Mouse (Mus musculus) CH12.LX (cell line): ENCODE results near the gene Guk1. TPM values are rescaled to one million over a fixed set of nuclear protein-coding genes. Genes with fewer than 3 reads are reported as not detected.

Experiments
- DNase-seq: peaks from one replicate; pipeline ENCODE4 v3.0.0-alpha.2; 2013; ENCODE audit errors: extremely low read depth
- H3K27ac ChIP-seq: 2 replicates; pipeline ENCODE4 v1.5.1; 2012; ENCODE audit warnings: low read depth, mild to moderate bottlenecking, control low read depth, moderate library complexity; ENCODE audit not compliant: insufficient read depth
- H3K27me3 ChIP-seq: replicated peaks from 2 replicates; pipeline ENCODE3; 2012; ENCODE audit warnings: inconsistent platforms
- H3K36me3 ChIP-seq, 2 experiments: replicated peaks in 1 of 2; 2 replicates each; pipeline versions ENCODE3 to v1.6.1; 2012; ENCODE audit warnings: inconsistent platforms in 1 of 2, low read length in 1 of 2, mild to moderate bottlenecking in 1 of 2, mixed read lengths in 1 of 2, moderate library complexity in 1 of 2; ENCODE audit not compliant: control insufficient read depth in 1 of 2, insufficient read depth in 1 of 2
- H3K4me1 ChIP-seq, 2 experiments: 2 replicates each; pipeline ENCODE4 v1.6.1; 2012; ENCODE audit warnings: inconsistent platforms in 1 of 2, moderate library complexity in 1 of 2; ENCODE audit not compliant: insufficient read depth in 2 of 2, control insufficient read depth in 1 of 2
- H3K4me2 ChIP-seq: 2 replicates; pipeline ENCODE4 v1.6.1; 2012; ENCODE audit warnings: low read depth, mild to moderate bottlenecking, control low read depth; ENCODE audit not compliant: poor library complexity, insufficient read depth, severe bottlenecking
- H3K4me3 ChIP-seq, 3 experiments: fragments of 150-350 bp in 1 of 3; sonication (generic) in 1 of 3; replicated peaks in 1 of 3; 2 replicates each; pipeline versions ENCODE3 to v1.5.1; 2011 to 2012; ENCODE audit warnings: low read depth in 2 of 3, low read length in 2 of 3, mild to moderate bottlenecking in 2 of 3, moderate library complexity in 2 of 3, control low read depth in 1 of 3, improper control_type of control experiment in 1 of 3, inconsistent platforms in 1 of 3, mixed read lengths in 1 of 3; ENCODE audit not compliant: poor library complexity in 1 of 3
- H3K79me2 ChIP-seq: replicated peaks from 2 replicates; pipeline ENCODE4 v1.6.1; 2012; ENCODE audit warnings: mild to moderate bottlenecking, moderate library complexity; ENCODE audit not compliant: control insufficient read depth, poor library complexity, insufficient read depth, severe bottlenecking; ENCODE audit errors: extremely low read depth
- H3K9ac ChIP-seq: 2 replicates; pipeline ENCODE4 v1.6.1; 2012; ENCODE audit warnings: low read depth, mild to moderate bottlenecking, control low read depth, moderate library complexity; ENCODE audit not compliant: insufficient read depth
- H3K9me3 ChIP-seq: replicated peaks from 2 replicates; pipeline ENCODE3; 2012; ENCODE audit warnings: low read length, inconsistent platforms, mixed read lengths
- BHLHE40 ChIP-seq: IDR thresholded peaks from 2 replicates; pipeline ENCODE4 v1.6.1; 2011; ENCODE audit warnings: mild to moderate bottlenecking, low read depth, low read length, improper control_type of control experiment
- CHD1 ChIP-seq: IDR thresholded peaks from 2 replicates; pipeline ENCODE4 v1.6.1; 2012; ENCODE audit warnings: low read depth, low read length, improper control_type of control experiment, inconsistent platforms
- CTCF ChIP-seq, 2 experiments: IDR thresholded peaks in 1 of 2; conservative IDR thresholded peaks in 1 of 2; 2 replicates each; pipeline ENCODE4 v1.5.1; 2011 to 2012; ENCODE audit warnings: low read depth in 2 of 2, low read length in 2 of 2, improper control_type of control experiment in 1 of 2, inconsistent platforms in 1 of 2, mild to moderate bottlenecking in 1 of 2, moderate library complexity in 1 of 2
- ELF1 ChIP-seq: IDR thresholded peaks from 2 replicates; pipeline ENCODE4 v1.6.1; 2014; ENCODE audit warnings: low read depth, mild to moderate bottlenecking, inconsistent platforms, low read length, improper control_type of control experiment
- GABPA ChIP-seq: IDR thresholded peaks from 2 replicates; pipeline ENCODE4 v1.6.1; 2012; ENCODE audit warnings: low read depth, low read length, improper control_type of control experiment, inconsistent platforms; ENCODE audit not compliant: insufficient replicate concordance
- HCFC1 ChIP-seq: IDR thresholded peaks from 2 replicates; pipeline ENCODE4 v1.6.1; 2012; ENCODE audit warnings: low read depth, mild to moderate bottlenecking, inconsistent platforms, low read length, improper control_type of control experiment
- JUND ChIP-seq: conservative IDR thresholded peaks from 2 replicates; pipeline ENCODE4 v1.6.1; 2011; ENCODE audit warnings: low read depth, low read length, improper control_type of control experiment
- MAZ ChIP-seq: IDR thresholded peaks from 2 replicates; pipeline ENCODE4 v1.6.1; 2012; ENCODE audit warnings: low read depth, mild to moderate bottlenecking, inconsistent platforms, low read length, improper control_type of control experiment, moderate library complexity
- MEF2A ChIP-seq: IDR thresholded peaks from 2 replicates; pipeline ENCODE4 v1.6.1; 2014; ENCODE audit warnings: low read depth, mild to moderate bottlenecking, inconsistent platforms, low read length, improper control_type of control experiment, borderline replicate concordance
- NELFE ChIP-seq: IDR thresholded peaks from 2 replicates; pipeline ENCODE4 v1.6.1; 2011; ENCODE audit warnings: low read depth, low read length, improper control_type of control experiment
- NRF1 ChIP-seq: IDR thresholded peaks from 2 replicates; pipeline ENCODE4 v1.6.1; 2014; ENCODE audit warnings: low read depth, mild to moderate bottlenecking, inconsistent platforms, low read length, improper control_type of control experiment, moderate library complexity
- POLR2AphosphoS2 ChIP-seq: IDR thresholded peaks from 2 replicates; pipeline ENCODE4 v1.6.1; 2011; ENCODE audit warnings: low read depth, low read length, improper control_type of control experiment
- RAD21 ChIP-seq: IDR thresholded peaks from 2 replicates; pipeline ENCODE4 v1.6.1; 2011; ENCODE audit warnings: low read depth, mild to moderate bottlenecking, low read length, improper control_type of control experiment, moderate library complexity
- SIN3A ChIP-seq: IDR thresholded peaks from 2 replicates; pipeline ENCODE4 v1.6.1; 2012; ENCODE audit warnings: low read length, improper control_type of control experiment, inconsistent platforms
- SMC3 ChIP-seq: IDR thresholded peaks from 2 replicates; pipeline ENCODE4 v1.6.1; 2011; ENCODE audit warnings: low read depth, low read length, improper control_type of control experiment
- TBP ChIP-seq: conservative IDR thresholded peaks from 2 replicates; pipeline ENCODE4 v1.6.1; 2011; ENCODE audit warnings: low read depth, low read length, improper control_type of control experiment
- TCF12 ChIP-seq: IDR thresholded peaks from 2 replicates; pipeline ENCODE4 v1.6.1; 2014; ENCODE audit warnings: low read depth, mild to moderate bottlenecking, inconsistent platforms, low read length, improper control_type of control experiment
- ZC3H11A ChIP-seq: IDR thresholded peaks from 2 replicates; pipeline ENCODE4 v1.6.1; 2012; ENCODE audit warnings: low read depth, mild to moderate bottlenecking, inconsistent platforms, low read length, improper control_type of control experiment
- ZKSCAN1 ChIP-seq: IDR thresholded peaks from 2 replicates; pipeline ENCODE4 v1.6.1; 2012; ENCODE audit warnings: low read depth, inconsistent platforms, low read length, improper control_type of control experiment, borderline replicate concordance
- dilution Hi-C: fragments of 300-500 bp; cut with MboI; formaldehyde crosslinking; loops from 2 replicates; pipeline ENCODE4 v1.14.3; 2020; ENCODE audit warnings: low sequenced_read_pairs; ENCODE audit not compliant: extremely low pct_unique_long_range_greater_than_20kb, extremely low pct_ligation_motif_present
- in situ Hi-C: fragments of 300-500 bp; cut with MboI; formaldehyde crosslinking; loops from 3 replicates; pipeline ENCODE4 v1.14.3; 2019; ENCODE audit warnings: low sequenced_read_pairs, low pct_ligation_motif_present, low pct_unique_long_range_greater_than_20kb, mixed read lengths
- polyA plus RNA-seq: library from polyadenylated mRNA; unstranded; fragments of >175 nt; gene quantifications from 2 replicates; pipeline ENCODE4 v1.2.1, GENCODE M21; 2012; ENCODE audit warnings: low read depth; ENCODE audit not compliant: insufficient read length
- total RNA-seq, 2 experiments: library from RNA; depleted of rRNA; stranded (reverse); fragments of 300-350 nt in 1 of 2; fragments of >200 nt in 1 of 2; gene quantifications; 2 replicates each; pipeline ENCODE4 v1.2.3; 2012 to 2014

The Guk1 gene
- total and polyA plus RNA-seq, 3 experiments = 111 to 148 (median 130) TPM

DNA sequence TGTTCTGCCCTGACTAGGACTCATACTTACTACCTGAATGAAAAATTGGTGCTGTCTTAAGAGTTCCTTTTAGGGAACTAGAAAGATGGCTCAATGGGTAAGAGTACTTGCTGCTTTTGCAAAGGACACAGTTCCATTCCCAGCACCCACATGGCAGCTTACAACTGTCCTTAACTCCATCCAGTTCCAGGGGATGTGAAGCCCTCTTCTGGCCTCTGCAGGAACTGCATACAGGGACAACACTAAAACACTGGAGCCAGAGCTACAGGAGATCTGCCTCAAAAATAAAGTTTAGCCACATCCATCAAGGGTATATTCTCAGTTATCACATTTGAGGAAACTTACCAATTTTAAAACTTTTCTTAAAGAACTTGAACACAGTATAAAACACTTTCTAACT, 27.1 kb upstream of the Guk1 start:
- peak; percentile 69 for DNase-seq
- peaks cover 42 to 97% of the 10 kb centered on the region in 2 experiments for H3K36me3 ChIP-seq
- H3K4me2 ChIP-seq = no peak overlapping the region
- peaks cover 18 to 79% of the 10 kb centered on the region in 2 experiments for H3K4me1 ChIP-seq
- dilution Hi-C loops = no loop called here
- in situ Hi-C loops = no loop called here
- H3K4me3 ChIP-seq = no peak overlapping the region
- TF ChIP-seq CTCF (conservative IDR thresholded peaks at IDR 0.05 in 1 of 2, IDR thresholded peaks at IDR 0.05 in 1 of 2; ENCODE audit: low read depth in 2 of 2, low read length in 2 of 2) = peak; percentile 55 to 91
- TF ChIP-seq TBP = no peak
- 0 out of 2 replicates have a peak, but pooled peaks have one; percentile 13 for TF ChIP-seq SMC3
- peaks cover 98% of the 10 kb centered on the region for H3K79me2 ChIP-seq
- H3K9ac ChIP-seq = no peak overlapping the region
- no peaks in the 10 kb centered on the region for H3K9me3 ChIP-seq
- H3K27ac ChIP-seq = no peak overlapping the region
- H3K27me3 ChIP-seq = no peaks in the 10 kb centered on the region

DNA sequence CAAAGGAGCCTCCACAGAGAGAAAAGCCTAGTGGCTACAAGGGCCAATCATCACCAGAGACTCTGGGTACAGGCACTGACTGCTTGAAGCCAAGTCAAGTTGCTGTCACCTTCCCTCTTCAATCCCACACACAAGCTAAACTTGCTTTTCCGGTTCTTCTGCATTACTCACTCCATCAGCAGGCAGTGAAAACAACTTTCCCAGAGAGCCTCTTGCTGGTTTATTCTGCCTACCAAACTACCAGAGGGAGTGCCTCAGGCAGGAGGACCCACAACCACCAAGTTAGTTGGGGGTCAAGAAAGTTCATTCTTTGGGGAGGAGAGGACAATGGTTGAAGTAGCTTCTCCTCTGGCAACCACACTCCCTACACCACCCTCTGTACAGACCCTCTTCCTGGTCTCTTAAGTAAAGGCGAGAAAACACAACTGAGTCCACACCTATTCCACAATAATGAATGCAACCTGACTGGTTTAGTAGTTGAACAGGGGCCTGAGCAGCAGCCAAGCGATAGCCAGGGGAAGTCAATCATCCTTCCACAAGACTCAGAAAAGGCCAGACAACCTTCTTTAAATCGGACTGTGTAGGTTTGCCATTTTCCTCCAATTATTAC, 26.5 kb upstream of the Guk1 start:
- H3K4me3 ChIP-seq = no peak overlapping the region
- no peak overlapping the region for H3K9ac ChIP-seq
- dilution Hi-C loops (no loop called here), in situ Hi-C loops (no loop called here)
- TF ChIP-seq NELFE (no peak), ELF1 (no peak), ZKSCAN1 (no peak), POLR2AphosphoS2 (no peak), NRF1 (no peak), CTCF (conservative IDR thresholded peaks at IDR 0.05 in 1 of 2, IDR thresholded peaks at IDR 0.05 in 1 of 2; ENCODE audit: low read depth in 2 of 2, low read length in 2 of 2) (no peak), JUND (no peak), CHD1 (no peak), GABPA (no peak), MAZ (no peak), ZC3H11A (no peak), BHLHE40 (no peak), MEF2A (no peak), SIN3A (no peak), HCFC1 (no peak), RAD21 (no peak), SMC3 (no peak), TCF12 (no peak)
- no peaks in the 10 kb centered on the region for H3K9me3 ChIP-seq
- DNase-seq = no peak
- peaks cover 18 to 77% of the 10 kb centered on the region in 2 experiments for H3K4me1 ChIP-seq
- peaks cover 40 to 96% of the 10 kb centered on the region in 2 experiments for H3K36me3 ChIP-seq
- no peak overlapping the region for H3K27ac ChIP-seq
- H3K27me3 ChIP-seq = no peaks in the 10 kb centered on the region
- no peak overlapping the region for H3K4me2 ChIP-seq
- H3K79me2 ChIP-seq = peaks cover 98% of the 10 kb centered on the region
